Mouse (Mus musculus) lung, embryonic 16.5 days (tissue): ENCODE data around the gene Nos1. TPM values are rescaled to one million over a fixed set of nuclear protein-coding genes. Genes with fewer than 3 reads are reported as not detected.
A peak's percentile ranks its signal among the peaks of the same experiment; 100 is the strongest.

Source experiments
- ATAC-seq: fragments of 200-750 bp; cut with Nextera tagmentation; 2 replicates; pipeline ENCODE4 v1.8.0; 2017; ENCODE audit warnings: low read depth, mild to moderate bottlenecking, moderate library complexity
- H3K27ac ChIP-seq: fragments of 300-500 bp; sonication (generic); 2 replicates; pipeline ENCODE4 v1.5.1; 2014; ENCODE audit warnings: mild to moderate bottlenecking, control low read depth, low read length
- H3K27me3 ChIP-seq: fragments of 300-500 bp; sonication (generic); 2 replicates; pipeline ENCODE4 v1.6.1; 2014; ENCODE audit warnings: low read depth, low read length, mixed read lengths; ENCODE audit not compliant: control insufficient read depth, insufficient read depth
- H3K36me3 ChIP-seq: fragments of 300-500 bp; sonication (generic); 2 replicates; pipeline ENCODE4 v1.6.1; 2014; ENCODE audit warnings: low read length; ENCODE audit not compliant: control insufficient read depth, insufficient read depth
- H3K4me1 ChIP-seq: fragments of 300-500 bp; sonication (generic); replicated peaks from 2 replicates; pipeline ENCODE4 v1.6.1; 2014; ENCODE audit warnings: low read length, mixed read lengths; ENCODE audit not compliant: control insufficient read depth, insufficient read depth
- H3K4me2 ChIP-seq: fragments of 300-500 bp; sonication (generic); 2 replicates; pipeline ENCODE4 v1.6.1; 2014; ENCODE audit warnings: low read depth, low read length, control low read depth
- H3K4me3 ChIP-seq: fragments of 300-500 bp; sonication (generic); 2 replicates; pipeline ENCODE4 v1.5.1; 2014; ENCODE audit warnings: mild to moderate bottlenecking, low read length, control low read depth
- H3K9ac ChIP-seq: fragments of 300-500 bp; sonication (generic); 2 replicates; pipeline ENCODE4 v1.6.1; 2014; ENCODE audit warnings: low read length, control low read depth
- H3K9me3 ChIP-seq: fragments of 300-500 bp; sonication (generic); 2 replicates; pipeline ENCODE4 v1.6.1; 2016; ENCODE audit warnings: low read length; ENCODE audit not compliant: control insufficient read depth
- WGBS: fragments of 180-500 bp; shearing (Covaris S2); extraction: QIAGEN DNeasy Blood & Tissue Kit; methylation state at CpG from one replicate; pipeline ENCODE4 v1.1.7; 2014; 5-methylcytosine and 5-hydroxymethylcytosine counted together
- polyA plus RNA-seq: library from polyadenylated mRNA; unstranded; fragments of >200 nt; fragmentation: Nextera tagmentation; extraction: Ambion mirVana; gene quantifications from 2 replicates; pipeline ENCODE4 v1.2.1, GENCODE M21; 2015

The Nos1 gene
- polyA plus RNA-seq, 1 experiment from 2014 or later, result 0.10 TPM

DNA sequence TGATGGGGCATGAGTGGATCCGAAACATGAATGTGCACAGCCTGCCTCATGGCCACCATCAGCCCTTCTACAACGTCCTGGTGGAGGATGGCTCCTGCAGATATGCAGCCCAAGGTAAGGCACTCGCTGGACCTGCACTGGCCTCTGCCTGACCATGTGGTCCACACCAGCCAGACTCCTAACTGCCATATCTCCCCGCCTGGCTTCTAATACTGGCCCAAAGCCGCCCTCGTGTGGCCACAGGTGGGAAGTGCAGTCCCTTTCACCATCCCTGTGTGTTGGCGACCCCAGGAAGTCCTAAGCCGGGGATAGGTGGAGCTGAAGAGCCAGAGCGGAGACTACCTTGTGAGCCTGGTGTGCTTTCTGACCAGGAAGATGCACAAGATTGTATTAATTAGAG is 221.2 kb downstream of the Nos1 start:
- Histone ChIP-seq H3K27ac (no peak overlapping the region), H3K9ac (no peak overlapping the region), H3K4me3 (no peak overlapping the region), H3K27me3 (no peaks in the 10 kb centered on the region), H3K4me2 (no peak overlapping the region), H3K4me1 (no peaks in the 10 kb centered on the region), H3K36me3 (peaks cover 48% of the 10 kb centered on the region), H3K9me3 (no peaks in the 10 kb centered on the region)
- ATAC-seq, result peak; percentile 39; the same call in 1 of the 2 replicates
- WGBS, result 35% methylated on average over 9 of the region's 9 CpGs

DNA sequence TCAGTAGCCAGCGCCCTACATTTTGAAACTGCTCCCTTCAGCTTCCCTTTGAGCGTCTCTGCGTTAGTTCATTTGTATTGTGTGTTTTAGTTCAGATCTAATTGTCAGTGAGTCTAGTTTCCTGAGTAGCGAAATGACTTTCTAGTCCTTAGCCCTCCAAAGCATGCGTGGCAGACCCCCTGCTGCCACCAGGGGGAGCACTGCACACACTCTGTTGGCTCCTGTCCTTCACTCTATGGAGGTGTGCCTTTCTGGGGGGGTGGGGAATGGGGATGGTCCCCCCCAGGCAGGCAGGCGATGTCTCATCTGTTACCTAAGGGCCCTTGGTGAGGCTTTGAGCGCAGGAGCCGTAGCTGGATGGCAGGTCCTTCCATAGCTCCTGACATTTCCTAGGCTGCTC is 223.8 kb downstream of the Nos1 start:
- ATAC-seq, result no peak
- Histone ChIP-seq H3K9ac (no peak overlapping the region), H3K27ac (no peak overlapping the region), H3K36me3 (peaks cover 52% of the 10 kb centered on the region), H3K27me3 (no peaks in the 10 kb centered on the region), H3K4me2 (no peak overlapping the region), H3K4me3 (no peak overlapping the region), H3K9me3 (no peaks in the 10 kb centered on the region), H3K4me1 (no peaks in the 10 kb centered on the region)
- WGBS, result 81% methylated on average over 8 of the region's 8 CpGs

DNA sequence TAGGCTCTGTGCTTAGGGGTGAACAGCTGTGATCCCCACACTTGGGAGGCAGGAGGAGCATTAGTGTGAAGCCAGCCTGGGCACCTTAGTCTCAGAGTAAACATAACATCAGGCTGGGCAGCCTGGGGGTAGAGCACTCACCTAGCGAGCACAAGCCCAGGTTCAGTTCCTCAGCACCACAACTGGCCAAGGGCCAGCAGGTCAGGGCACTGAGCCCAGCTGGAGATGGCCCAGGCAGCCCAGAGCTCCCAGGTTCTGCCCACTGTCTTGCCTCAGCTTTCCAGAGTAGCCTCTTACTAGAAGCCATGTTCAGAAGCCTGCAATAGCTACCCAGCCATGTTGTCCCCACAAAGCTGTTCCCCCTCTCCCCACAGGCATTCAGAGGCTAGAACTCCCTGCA is 224.9 kb downstream of the Nos1 start:
- Histone ChIP-seq H3K36me3 (peaks cover 45% of the 10 kb centered on the region), H3K27me3 (no peaks in the 10 kb centered on the region), H3K4me2 (no peak overlapping the region), H3K27ac (no peak overlapping the region), H3K9ac (no peak overlapping the region), H3K9me3 (no peaks in the 10 kb centered on the region), H3K4me3 (no peak overlapping the region), H3K4me1 (no peaks in the 10 kb centered on the region)
- WGBS, result 71% methylated on average over 1 of the region's 1 CpGs
- ATAC-seq, result no peak

GRCm38 (mm10) chr5:118008344-118008743 is 227.5 kb downstream of the Nos1 start:
- 88% methylated on average over 13 of the region's 13 CpGs for WGBS
- H3K4me3 ChIP-seq, result no peak overlapping the region
- ATAC-seq, result no peak
- H3K9ac ChIP-seq, result no peak overlapping the region
- H3K4me1 ChIP-seq, result no peaks in the 10 kb centered on the region
- no peak overlapping the region for H3K4me2 ChIP-seq
- no peak overlapping the region for H3K27ac ChIP-seq
- H3K27me3 ChIP-seq, result no peaks in the 10 kb centered on the region
- peaks cover 27% of the 10 kb centered on the region for H3K36me3 ChIP-seq
- H3K9me3 ChIP-seq, result no peaks in the 10 kb centered on the region

Other genes with a start within 250 kb of the Nos1 start
- gene Fbxo21, start 195.7 kb downstream of the Nos1 start, polyA plus RNA-seq, result 46.5 and 48.2 TPM in 2 replicates
- 8.6 and 9.9 TPM in 2 replicates for gene Tesc, start 246.7 kb downstream of the Nos1 start, polyA plus RNA-seq